Mouse (Mus musculus) hematopoietic multipotent progenitor cell, adult 10-12 weeks (in vitro differentiated cells): ENCODE data around the gene Gm44502. TPM values are rescaled to one million over a fixed set of nuclear protein-coding genes. Genes with fewer than 3 reads are reported as not detected.

ENCODE experiments used
- polyA plus RNA-seq: library from polyadenylated mRNA; stranded (reverse); fragments of >175 nt; gene quantifications from 2 replicates; pipeline ENCODE4 v1.2.3, GENCODE M21; 2012; ENCODE audit warnings: low replicate concordance

The Gm44502 gene
- polyA plus RNA-seq: 0.86 and 3.8 TPM in 2 replicates

GRCm38 (mm10) chr15:89429352-89430221, at the start of gene Gm44502, which contains the start of the genes C730034F03Rik and Chkb:
Gene Gm44502, minus strand, starts transcription at chr15:89429696.
Gene C730034F03Rik, plus strand, starts transcription at chr15:89429589.
Gene Chkb, minus strand, starts transcription at chr15:89429908.

GRCm38 (mm10) chr15:89477091-89477491, 47.6 kb upstream of the Gm44502 start, which contains the start of gene Arsa:
Gene Arsa, minus strand, starts transcription at chr15:89477425.

GRCm38 (mm10) chr15:89453865-89454478, 24.5 kb upstream of the Gm44502 start, which contains the start of gene Mapk8ip2:
Gene Mapk8ip2, plus strand, starts transcription at chr15:89453913.

GRCm38 (mm10) chr15:89425711-89426121, 3.8 kb downstream of the Gm44502 start, which contains the start of gene Cpt1b:
Gene Cpt1b, minus strand, starts transcription at chr15:89425863.

GRCm38 (mm10) chr15:89410118-89410517, 19.4 kb downstream of the Gm44502 start, which contains the start of gene Syce3:
Gene Syce3, minus strand, starts transcription at chr15:89410503.

GRCm38 (mm10) chr15:89384617-89385016, 44.9 kb downstream of the Gm44502 start, which contains the start of gene Klhdc7b:
Gene Klhdc7b, plus strand, starts transcription at chr15:89384917.

GRCm38 (mm10) chr15:89378831-89379401, 50.6 kb downstream of the Gm44502 start, which contains the start of gene Odf3b:
Gene Odf3b, minus strand, starts transcription at chr15:89379282.

GRCm38 (mm10) chr15:89376957-89377356, 52.5 kb downstream of the Gm44502 start, which contains the start of gene Tymp:
Gene Tymp, minus strand, starts transcription at chr15:89377039.

GRCm38 (mm10) chr15:89373762-89374248, 55.7 kb downstream of the Gm44502 start, which contains the start of gene Sco2:
Gene Sco2, minus strand, starts transcription at chr15:89373846.

Other genes starting within 250 kb of the Gm44502 start
- 114 and 275 TPM in 2 replicates for gene Plxnb2, start 248.9 kb downstream of the Gm44502 start, polyA plus RNA-seq
- 28.6 and 33.7 TPM in 2 replicates for gene Dennd6b, start 233.2 kb downstream of the Gm44502 start, polyA plus RNA-seq
- gene Ppp6r2, start 218.1 kb downstream of the Gm44502 start, polyA plus RNA-seq: 175 and 371 TPM in 2 replicates
- gene Sbf1, start 114.4 kb downstream of the Gm44502 start, polyA plus RNA-seq: 316 and 384 TPM in 2 replicates
- gene Adm2, start 107.0 kb downstream of the Gm44502 start, polyA plus RNA-seq: 0.31 TPM in 1 of 2 replicates, not detected in the other
- gene Miox, start 95.3 kb downstream of the Gm44502 start, polyA plus RNA-seq: not detected in 2 replicates
- 107 and 187 TPM in 2 replicates for gene Lmf2, start 74.0 kb downstream of the Gm44502 start, polyA plus RNA-seq
- 47.9 and 48.1 TPM in 2 replicates for gene Ncaph2, start 74.0 kb downstream of the Gm44502 start, polyA plus RNA-seq
- 35.5 and 46.3 TPM in 2 replicates for gene Sco2, start 55.9 kb downstream of the Gm44502 start, polyA plus RNA-seq
- gene Tymp, start 52.7 kb downstream of the Gm44502 start, polyA plus RNA-seq: 1.3 and 2.9 TPM in 2 replicates
- 1.4 and 3.2 TPM in 2 replicates for gene Odf3b, start 50.4 kb downstream of the Gm44502 start, polyA plus RNA-seq
- not detected in 2 replicates for gene Klhdc7b, start 44.8 kb downstream of the Gm44502 start, polyA plus RNA-seq
- not detected in 2 replicates for gene Syce3, start 19.2 kb downstream of the Gm44502 start, polyA plus RNA-seq
- gene Cpt1b, start 3.8 kb downstream of the Gm44502 start, polyA plus RNA-seq: 0.33 and 2.2 TPM in 2 replicates
- 0.24 and 0.42 TPM in 2 replicates for gene C730034F03Rik, start 107 bp downstream of the Gm44502 start, polyA plus RNA-seq
- gene Chkb, start 212 bp upstream of the Gm44502 start, polyA plus RNA-seq: 150 and 271 TPM in 2 replicates
- 0.02 TPM in 1 of 2 replicates, not detected in the other for gene Mapk8ip2, start 24.2 kb upstream of the Gm44502 start, polyA plus RNA-seq
- 51.3 and 54.9 TPM in 2 replicates for gene Arsa, start 47.7 kb upstream of the Gm44502 start, polyA plus RNA-seq
- gene Shank3, start 69.9 kb upstream of the Gm44502 start, polyA plus RNA-seq: 1.6 and 7.3 TPM in 2 replicates
- gene Acr, start 138.6 kb upstream of the Gm44502 start, polyA plus RNA-seq: 0.08 TPM in 1 of 2 replicates, not detected in the other
- 3.7 and 4.4 TPM in 2 replicates for gene Rabl2, start 162.2 kb upstream of the Gm44502 start, polyA plus RNA-seq